Mouse (Mus musculus): Measurements from ENCODE around the gene Kpna1. TPM values are rescaled to one million over a fixed set of nuclear protein-coding genes. Genes with fewer than 3 reads are reported as not detected.

Kpna1 gene
- polyA plus RNA-seq, 1 experiment from 2014 or later, result 55.5 TPM

- no peaks in the 10 kb centered on the region for H3K9me3 ChIP-seq
- H3K27me3 ChIP-seq, result no peaks in the 10 kb centered on the region
- H3K9ac ChIP-seq, result no peak overlapping the region
- ATAC-seq (ENCODE audit: insufficient number of reproducible peaks, insufficient read depth, low FRiP score, low TSS enrichment), result no peak
- 41% methylated on average over 5 of the region's 5 CpGs for WGBS
- H3K27ac ChIP-seq, result no peak overlapping the region
- no peaks in the 10 kb centered on the region for H3K36me3 ChIP-seq
- H3K4me3 ChIP-seq, result no peak overlapping the region
- no peak overlapping the region for H3K4me2 ChIP-seq (replicated peaks)
- no peaks in the 10 kb centered on the region for H3K4me1 ChIP-seq
Measured at GRCm38 (mm10) chr16:35966411-35967115, 12.0 kb upstream of the Kpna1 start.

- ATAC-seq (ENCODE audit: insufficient number of reproducible peaks, insufficient read depth, low FRiP score, low TSS enrichment), result no peak
- no peak overlapping the region for H3K27ac ChIP-seq
- 86% methylated on average over 4 of the region's 4 CpGs for WGBS
- H3K4me2 ChIP-seq (replicated peaks), result no peak overlapping the region
- H3K9me3 ChIP-seq, result no peaks in the 10 kb centered on the region
- no peak overlapping the region for H3K4me3 ChIP-seq
- H3K27me3 ChIP-seq, result no peaks in the 10 kb centered on the region
- no peaks in the 10 kb centered on the region for H3K36me3 ChIP-seq
- no peaks in the 10 kb centered on the region for H3K4me1 ChIP-seq
- no peak overlapping the region for H3K9ac ChIP-seq
Measured at GRCm38 (mm10) chr16:35967319-35967718, 11.2 kb upstream of the Kpna1 start.

GRCm38 (mm10) chr16:35968149-35968548, 10.4 kb upstream of the Kpna1 start:
- Histone ChIP-seq H3K9ac (no peak overlapping the region), H3K4me3 (no peak overlapping the region), H3K9me3 (no peaks in the 10 kb centered on the region), H3K4me1 (no peaks in the 10 kb centered on the region), H3K27ac (no peak overlapping the region), H3K4me2 (replicated peaks) (no peak overlapping the region), H3K36me3 (no peaks in the 10 kb centered on the region), H3K27me3 (no peaks in the 10 kb centered on the region)
- ATAC-seq (ENCODE audit: insufficient number of reproducible peaks, insufficient read depth, low FRiP score, low TSS enrichment), result no peak
- 68% methylated on average over 2 of the region's 2 CpGs for WGBS

GRCm38 (mm10) chr16:35974021-35974420, 4.5 kb upstream of the Kpna1 start:
- 51% methylated on average over 1 of the region's 1 CpGs for WGBS

GRCm38 (mm10) chr16:35981363-35981821, 2.8 kb downstream of the Kpna1 start:
- WGBS, result 51% methylated on average over 19 of the region's 19 CpGs
- Histone ChIP-seq H3K4me1 (no peaks in the 10 kb centered on the region), H3K4me3 (no peak overlapping the region), H3K9ac (no peak overlapping the region), H3K36me3 (no peaks in the 10 kb centered on the region), H3K4me2 (replicated peaks) (no peak overlapping the region), H3K27me3 (no peaks in the 10 kb centered on the region), H3K9me3 (no peaks in the 10 kb centered on the region; the same call in 1 of the 2 replicates), H3K27ac (no peak overlapping the region)
- ATAC-seq (ENCODE audit: insufficient number of reproducible peaks, insufficient read depth, low FRiP score, low TSS enrichment), result peak; percentile 95

More at GRCm38 (mm10) chr16:35974021-35974420, 4.5 kb upstream of the Kpna1 start:
- H3K9ac ChIP-seq, result no peak overlapping the region
- H3K4me2 ChIP-seq (replicated peaks), result no peak overlapping the region
- ATAC-seq (ENCODE audit: insufficient number of reproducible peaks, insufficient read depth, low FRiP score, low TSS enrichment), result no peak
- H3K27ac ChIP-seq, result no peak overlapping the region
- no peaks in the 10 kb centered on the region for H3K4me1 ChIP-seq
- H3K4me3 ChIP-seq, result no peak overlapping the region
- no peaks in the 10 kb centered on the region for H3K27me3 ChIP-seq
- H3K9me3 ChIP-seq, result no peaks in the 10 kb centered on the region
- no peaks in the 10 kb centered on the region for H3K36me3 ChIP-seq

- no peaks in the 10 kb centered on the region for H3K36me3 ChIP-seq
- no peak for ATAC-seq (ENCODE audit: insufficient number of reproducible peaks, insufficient read depth, low FRiP score, low TSS enrichment)
- peak overlapping the region; percentile 87 for H3K4me3 ChIP-seq
- WGBS, result 3% methylated on average over 15 of the region's 15 CpGs
- H3K4me2 ChIP-seq (replicated peaks), result peak overlapping the region; percentile 61
- no peaks in the 10 kb centered on the region for H3K4me1 ChIP-seq
- H3K27ac ChIP-seq, result no peak overlapping the region
- H3K9ac ChIP-seq, result no peak overlapping the region; the same call in 1 of the 2 replicates
- H3K27me3 ChIP-seq, result no peaks in the 10 kb centered on the region
- H3K9me3 ChIP-seq, result no peaks in the 10 kb centered on the region; the same call in 1 of the 2 replicates
Measured at GRCm38 (mm10) chr16:35982506-35982901, 4.0 kb downstream of the Kpna1 start.

GRCm38 (mm10) chr16:35982902-35983516, 4.5 kb downstream of the Kpna1 start:
- ATAC-seq (ENCODE audit: insufficient number of reproducible peaks, insufficient read depth, low FRiP score, low TSS enrichment), result peak; percentile 92
- H3K4me2 ChIP-seq (replicated peaks), result peak overlapping the region; percentile 61
- peak overlapping the region; percentile 89 for H3K9ac ChIP-seq
- H3K9me3 ChIP-seq, result no peaks in the 10 kb centered on the region; the same call in 1 of the 2 replicates
- H3K27ac ChIP-seq, result peak overlapping the region; percentile 99
- under 1% methylated on average over 54 of the region's 54 CpGs for WGBS
- no peaks in the 10 kb centered on the region for H3K27me3 ChIP-seq
- no peaks in the 10 kb centered on the region for H3K4me1 ChIP-seq
- H3K36me3 ChIP-seq, result no peaks in the 10 kb centered on the region
- H3K4me3 ChIP-seq, result peak overlapping the region; percentile 87

- no peaks in the 10 kb centered on the region; the same call in 1 of the 2 replicates for H3K9me3 ChIP-seq
- H3K27me3 ChIP-seq, result no peaks in the 10 kb centered on the region
- peak; percentile 62 for ATAC-seq (ENCODE audit: insufficient number of reproducible peaks, insufficient read depth, low FRiP score, low TSS enrichment)
- peak overlapping the region; percentile 87 for H3K4me3 ChIP-seq
- H3K36me3 ChIP-seq, result no peaks in the 10 kb centered on the region
- peak overlapping the region; percentile 61 for H3K4me2 ChIP-seq (replicated peaks)
- H3K27ac ChIP-seq, result peak overlapping the region; percentile 99
- peak overlapping the region; percentile 89 for H3K9ac ChIP-seq
- 1% methylated on average over 76 of the region's 86 CpGs for WGBS
- H3K4me1 ChIP-seq, result no peaks in the 10 kb centered on the region
Measured at GRCm38 (mm10) chr16:35983517-35984101, 5.1 kb downstream of the Kpna1 start.

- WGBS, result 73% methylated on average over 3 of the region's 3 CpGs
- no peaks in the 10 kb centered on the region for H3K4me1 ChIP-seq
- no peak for ATAC-seq (ENCODE audit: insufficient number of reproducible peaks, insufficient read depth, low FRiP score, low TSS enrichment)
- H3K4me2 ChIP-seq (replicated peaks), result peak overlapping the region; percentile 61
- H3K27ac ChIP-seq, result no peak overlapping the region
- H3K36me3 ChIP-seq, result no peaks in the 10 kb centered on the region
- no peaks in the 10 kb centered on the region for H3K27me3 ChIP-seq
- peak overlapping the region; percentile 89; the same call in 1 of the 2 replicates for H3K9ac ChIP-seq
- H3K9me3 ChIP-seq, result no peaks in the 10 kb centered on the region; the same call in 1 of the 2 replicates
- H3K4me3 ChIP-seq, result peak overlapping the region; percentile 87
Measured at GRCm38 (mm10) chr16:35984471-35984870, 5.9 kb downstream of the Kpna1 start.

- Histone ChIP-seq H3K4me2 (replicated peaks) (no peak overlapping the region), H3K9me3 (no peaks in the 10 kb centered on the region), H3K27me3 (no peaks in the 10 kb centered on the region), H3K4me1 (no peaks in the 10 kb centered on the region), H3K9ac (no peak overlapping the region), H3K4me3 (no peak overlapping the region), H3K27ac (no peak overlapping the region), H3K36me3 (no peaks in the 10 kb centered on the region)
- no peak for ATAC-seq (ENCODE audit: insufficient number of reproducible peaks, insufficient read depth, low FRiP score, low TSS enrichment)
- WGBS, result 93% methylated on average over 1 of the region's 1 CpGs
Measured at GRCm38 (mm10) chr16:35987930-35988329, 9.4 kb downstream of the Kpna1 start.

GRCm38 (mm10) chr16:35992391-35992790, 13.8 kb downstream of the Kpna1 start:
- 75% methylated on average over 1 of the region's 1 CpGs for WGBS
- no peaks in the 10 kb centered on the region for H3K36me3 ChIP-seq
- no peaks in the 10 kb centered on the region for H3K27me3 ChIP-seq
- no peak overlapping the region for H3K27ac ChIP-seq
- H3K9me3 ChIP-seq, result no peaks in the 10 kb centered on the region
- no peak for ATAC-seq (ENCODE audit: insufficient number of reproducible peaks, insufficient read depth, low FRiP score, low TSS enrichment)
- H3K4me2 ChIP-seq (replicated peaks), result no peak overlapping the region
- H3K4me1 ChIP-seq, result no peaks in the 10 kb centered on the region
- no peak overlapping the region for H3K4me3 ChIP-seq
- no peak overlapping the region for H3K9ac ChIP-seq

GRCm38 (mm10) chr16:35993316-35993715, 14.8 kb downstream of the Kpna1 start:
- no peak overlapping the region for H3K27ac ChIP-seq
- no peak overlapping the region for H3K4me2 ChIP-seq (replicated peaks)
- no peak overlapping the region for H3K4me3 ChIP-seq
- H3K9me3 ChIP-seq, result no peaks in the 10 kb centered on the region
- 92% methylated on average over 3 of the region's 3 CpGs for WGBS
- no peaks in the 10 kb centered on the region for H3K36me3 ChIP-seq
- no peaks in the 10 kb centered on the region for H3K27me3 ChIP-seq
- no peaks in the 10 kb centered on the region for H3K4me1 ChIP-seq
- H3K9ac ChIP-seq, result no peak overlapping the region
- no peak for ATAC-seq (ENCODE audit: insufficient number of reproducible peaks, insufficient read depth, low FRiP score, low TSS enrichment)
